Mouse (Mus musculus) cerebellum, adult 9-10 months (tissue): ENCODE results near the gene Ubn1.

Source experiments
- DNase-seq: peaks from one replicate; pipeline ENCODE4 v3.0.0; 2022

Ubn1 gene

DNA sequence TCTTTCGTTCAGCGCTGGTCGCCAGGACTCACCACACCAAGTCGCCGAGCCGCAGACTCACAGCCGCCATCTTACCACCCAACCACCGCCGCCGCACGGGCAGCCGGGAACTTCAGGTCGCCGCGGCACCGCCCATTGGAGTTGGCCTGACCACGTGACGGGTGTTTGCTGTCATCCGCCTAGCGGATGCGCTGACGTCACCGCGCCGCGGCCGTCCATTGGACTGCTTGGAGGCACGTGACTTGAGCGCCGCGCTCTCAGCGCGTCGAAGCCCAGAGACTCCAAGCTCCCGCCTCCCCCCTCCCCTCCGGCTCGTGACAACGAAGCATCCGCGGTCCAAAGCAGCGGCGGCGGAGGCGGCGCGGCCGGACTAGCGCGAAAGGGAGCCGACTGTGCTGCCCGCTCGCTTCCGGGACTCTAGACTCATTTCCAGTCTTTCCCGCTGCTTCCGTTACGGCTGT is at the start of gene Ubn1, which contains the start of gene Glyr1:
Gene Ubn1 (plus strand): TSS at position 284 of the 461 bp plus-strand sequence.
Gene Glyr1 (minus strand): TSS at position 90 of the 461 bp plus-strand sequence.
- peak; percentile 99 for DNase-seq

DNA sequence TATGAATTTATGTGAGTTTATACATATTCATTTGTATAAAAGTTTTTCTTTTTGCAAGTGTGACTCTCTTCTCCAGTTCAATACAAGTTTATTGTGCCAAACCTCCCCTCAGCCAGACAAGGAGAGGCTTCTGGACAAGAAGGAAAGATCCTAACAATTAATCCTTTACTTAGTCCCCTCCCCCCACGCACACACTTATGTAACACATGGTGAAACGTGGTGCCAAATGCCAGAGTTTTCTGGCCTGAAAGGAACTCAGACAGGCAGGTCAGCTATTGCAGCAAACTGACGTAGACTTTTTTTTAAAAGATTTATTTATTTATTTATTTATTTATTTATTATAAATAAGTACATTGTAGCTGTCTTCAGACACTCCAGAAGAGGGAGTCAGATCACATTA is 49.2 kb upstream of the Ubn1 start:
- no peak for DNase-seq

DNA sequence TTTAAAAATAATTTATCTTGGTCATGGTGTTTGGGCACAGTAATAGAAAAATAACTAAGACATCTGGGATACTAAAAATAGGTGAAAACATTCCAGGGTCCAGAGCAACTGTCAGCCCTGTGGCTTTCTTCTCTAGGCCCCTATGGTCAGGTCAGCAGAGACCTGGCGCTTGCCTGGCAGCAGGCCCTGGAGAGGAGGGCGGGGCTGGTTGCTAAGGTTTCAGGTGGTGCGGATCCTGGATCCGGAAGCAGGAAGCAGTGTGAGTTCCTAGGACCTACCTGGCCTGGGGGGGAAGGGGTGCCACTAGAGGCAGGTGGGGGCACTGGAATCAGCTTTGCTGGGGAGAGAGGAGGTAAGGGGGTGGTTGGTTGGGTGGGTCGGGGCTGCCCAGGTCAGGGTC is 42.8 kb upstream of the Ubn1 start, which contains the start of gene Smim22:
Gene Smim22 (plus strand): TSS at position 222 of the 400 bp plus-strand sequence.
- no peak for DNase-seq

DNA sequence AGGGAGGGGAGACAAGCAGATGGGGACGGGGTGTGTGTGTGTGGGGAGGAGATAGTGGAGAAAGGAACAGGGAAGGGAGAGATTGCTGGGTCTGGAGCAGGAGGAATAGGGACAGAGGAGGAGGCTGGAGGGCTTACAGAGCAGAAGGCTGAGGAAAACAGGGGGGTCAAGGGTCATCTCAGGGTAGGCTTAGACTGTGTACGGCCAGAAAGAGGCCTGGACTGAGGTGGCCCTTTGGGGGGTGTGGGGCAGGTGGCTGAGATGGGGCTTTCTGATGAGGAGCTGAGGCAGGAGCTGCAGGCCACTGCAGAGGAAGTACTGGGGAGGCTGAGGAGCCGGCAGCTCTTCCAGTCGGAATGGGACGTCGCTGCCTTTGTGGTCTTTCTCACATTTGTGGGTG is 42.4 kb upstream of the Ubn1 start:
- DNase-seq = no peak

DNA sequence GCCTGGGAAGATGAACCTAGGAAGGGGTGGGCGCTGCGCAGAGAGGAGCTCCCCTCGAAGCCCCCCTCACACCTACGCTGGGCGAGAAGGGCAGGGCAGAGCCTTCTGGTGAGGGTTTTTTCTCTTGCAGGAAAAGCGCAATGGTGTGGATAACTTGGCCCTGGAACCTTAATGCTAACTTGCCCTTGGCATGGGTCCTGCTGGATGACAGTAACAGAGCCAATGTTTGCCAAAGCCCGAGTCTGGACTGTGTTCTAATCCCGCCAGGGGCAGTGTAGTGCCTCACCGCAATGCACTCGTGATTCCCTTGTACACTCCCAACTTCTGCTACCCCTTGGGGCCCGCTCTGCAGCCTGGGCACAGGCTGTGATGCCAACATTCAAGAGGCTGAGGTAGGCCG is 41.8 kb upstream of the Ubn1 start:
- peak; percentile 19 for DNase-seq

DNA sequence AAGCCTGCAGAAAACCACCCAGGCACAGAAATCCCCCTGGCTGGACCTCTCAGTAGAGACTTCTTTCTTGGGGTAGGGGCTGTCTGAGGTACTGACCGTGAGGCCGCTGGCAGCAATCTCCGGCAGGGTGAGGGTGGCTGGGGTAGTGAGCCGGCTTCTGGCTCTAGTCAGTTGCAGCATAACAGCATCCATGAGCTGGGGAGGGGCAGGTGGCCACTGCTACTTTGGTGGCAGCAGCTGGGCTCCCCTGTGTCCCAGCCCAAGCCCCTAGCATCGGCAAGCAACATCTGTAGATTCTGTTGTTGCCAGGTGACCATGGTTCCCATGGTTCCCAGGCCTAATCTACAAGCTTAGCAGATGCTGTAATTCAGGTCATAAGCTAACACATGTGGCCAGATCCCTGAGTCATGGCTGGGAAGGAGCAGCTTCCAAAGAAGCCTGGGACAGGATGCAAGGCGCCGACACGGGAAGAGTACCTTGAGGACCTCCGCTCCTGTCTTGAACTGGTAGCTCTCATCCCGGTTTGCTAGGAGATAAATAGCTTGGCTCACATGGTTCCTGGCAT is 39.4 kb upstream of the Ubn1 start:
- DNase-seq = no peak

DNA sequence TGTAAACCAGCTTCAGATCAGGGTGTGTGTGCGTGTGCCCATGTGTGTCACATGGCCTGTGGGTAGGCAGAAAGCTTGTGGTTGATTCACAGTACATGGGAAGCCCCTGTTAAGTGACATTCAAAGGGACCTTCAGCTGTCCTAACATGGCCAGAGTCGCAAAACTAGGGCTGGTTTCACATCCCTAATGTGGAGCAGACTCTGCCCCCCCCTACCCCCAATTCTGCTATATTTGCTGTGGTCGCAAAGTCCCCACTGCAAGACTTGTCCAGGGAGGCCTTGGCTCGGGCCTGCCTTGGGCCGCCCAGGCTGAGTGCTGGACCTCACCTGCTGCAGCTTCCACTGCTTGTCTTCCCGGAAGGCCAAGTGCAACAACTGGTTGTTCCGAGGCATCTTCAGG is 38.6 kb upstream of the Ubn1 start:
- no peak for DNase-seq

DNA sequence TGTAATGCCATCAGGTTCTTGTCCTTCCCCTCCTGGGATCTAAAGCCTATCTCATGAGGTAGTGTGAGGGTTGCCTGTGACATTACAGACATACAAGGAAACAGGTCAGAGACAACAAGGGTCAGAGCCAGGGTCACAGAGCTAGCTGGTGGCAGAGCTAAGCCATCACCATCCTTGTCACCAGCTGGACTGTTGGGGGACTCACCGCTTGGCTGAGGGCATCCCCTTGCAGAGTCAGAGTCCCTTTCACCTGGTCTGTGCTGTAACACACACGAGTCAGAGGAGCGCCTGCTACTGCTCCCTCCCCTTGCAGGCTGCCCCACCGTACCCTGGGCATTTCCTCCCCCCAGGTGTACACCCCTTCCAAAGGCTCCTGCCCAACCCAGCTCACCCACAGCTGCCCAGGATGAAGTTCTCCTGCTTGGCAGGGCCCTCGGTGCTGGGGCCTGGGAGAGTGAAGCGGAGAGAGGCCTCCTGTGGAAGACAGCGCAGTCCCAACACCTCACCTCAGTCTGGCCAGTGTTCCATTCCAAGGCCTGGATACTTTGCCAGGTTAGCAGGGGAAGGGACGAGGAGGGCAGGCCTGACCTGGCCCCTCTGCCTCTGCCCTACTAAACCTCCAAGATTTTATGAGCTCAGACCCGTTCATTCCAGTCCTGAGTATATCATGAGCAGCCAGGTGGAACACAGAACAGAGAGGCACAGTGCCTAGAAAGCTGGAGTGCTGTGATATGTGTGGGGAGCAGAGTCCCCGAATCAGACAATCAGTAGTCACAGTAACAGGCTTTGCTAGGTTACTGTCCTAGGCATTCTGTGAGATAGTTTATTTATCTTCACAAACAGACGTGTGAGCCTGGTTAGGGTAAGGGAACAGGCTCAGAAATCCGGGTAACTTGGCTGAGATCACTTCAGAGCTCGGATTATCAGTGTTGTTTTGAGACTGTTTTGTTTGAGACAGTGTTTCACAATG is 37.5 kb upstream of the Ubn1 start:
- DNase-seq = peak; percentile 39

DNA sequence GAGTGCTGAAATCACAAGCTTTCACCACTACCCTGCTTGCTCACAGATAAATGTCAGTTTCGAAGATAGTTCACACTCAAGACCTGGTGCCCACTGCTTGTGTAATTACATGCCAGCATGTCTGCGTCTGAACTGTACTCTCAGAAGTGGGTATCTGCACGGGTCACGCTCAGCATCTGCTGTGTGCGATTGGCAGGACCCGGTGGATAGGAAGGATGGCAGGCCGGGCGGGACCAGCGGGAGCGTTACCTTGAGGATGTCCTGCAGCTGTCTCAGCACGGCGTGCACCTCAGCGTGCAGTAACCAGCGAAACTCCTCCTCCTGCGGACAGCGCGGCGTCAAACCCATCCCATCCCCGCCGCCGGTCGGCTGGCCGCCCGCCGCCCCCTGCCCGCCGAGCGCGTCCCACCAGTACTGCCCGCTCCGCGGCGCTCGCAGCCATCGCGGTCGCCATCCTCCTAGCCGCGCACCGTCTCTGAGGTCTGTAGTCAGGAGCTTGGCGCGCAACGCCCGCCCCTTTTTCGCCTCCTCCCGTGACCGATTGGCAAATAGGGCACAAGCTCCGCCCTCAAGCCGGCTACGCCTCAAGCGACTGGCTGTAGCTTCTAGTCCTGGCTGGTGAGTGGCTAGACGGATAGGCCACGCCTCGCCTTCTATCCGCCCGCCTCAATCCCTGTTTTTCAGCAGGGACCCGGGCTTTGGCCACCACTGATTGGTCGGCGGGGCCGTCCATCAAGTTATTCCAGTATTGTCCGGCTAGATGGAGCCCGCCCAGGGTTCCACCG is 36.6 kb upstream of the Ubn1 start, which contains the start of gene Rogdi:
Gene Rogdi (minus strand): TSS at position 500 of the 785 bp plus-strand sequence.
- peak; percentile 100 for DNase-seq

DNA sequence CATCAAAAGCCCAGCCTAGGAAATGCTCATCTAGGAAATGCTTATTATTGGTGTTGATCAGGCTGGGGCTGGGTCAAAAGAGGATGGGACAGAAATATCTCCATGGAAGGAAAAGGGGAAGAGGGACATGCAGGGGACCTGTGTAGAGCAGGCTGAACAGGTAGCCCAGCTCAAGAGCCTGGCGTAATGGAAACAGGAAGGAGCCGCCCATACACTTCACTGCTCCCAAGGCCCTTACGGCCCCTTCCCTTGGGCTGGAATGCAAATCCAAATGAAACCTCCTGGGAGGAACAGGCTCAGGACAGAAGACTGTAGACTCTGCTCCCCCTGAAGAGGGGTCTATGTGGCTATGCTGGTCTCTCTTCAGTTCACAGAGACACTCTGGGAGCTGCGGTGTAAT is 35.3 kb upstream of the Ubn1 start:
- peak; percentile 18 for DNase-seq

DNA sequence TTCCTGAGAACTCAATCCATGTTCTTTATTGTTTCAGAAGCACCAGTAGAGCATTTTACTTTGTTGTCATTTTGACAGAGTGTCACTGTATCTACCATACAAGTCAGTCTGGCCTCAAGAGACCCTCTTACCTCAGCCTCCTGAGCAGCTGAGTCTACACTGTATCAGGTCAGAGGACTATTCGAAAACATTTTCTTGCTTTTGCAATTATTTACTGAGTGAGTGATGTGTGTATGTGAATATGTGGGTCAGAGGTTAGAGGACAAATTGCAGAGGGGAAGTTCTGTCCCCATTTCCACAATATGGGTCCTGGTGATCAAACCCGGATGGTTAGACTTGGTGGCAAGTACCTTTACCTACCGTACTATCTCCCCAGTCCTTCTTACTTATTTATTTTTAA is 25.8 kb upstream of the Ubn1 start:
- DNase-seq = no peak

DNA sequence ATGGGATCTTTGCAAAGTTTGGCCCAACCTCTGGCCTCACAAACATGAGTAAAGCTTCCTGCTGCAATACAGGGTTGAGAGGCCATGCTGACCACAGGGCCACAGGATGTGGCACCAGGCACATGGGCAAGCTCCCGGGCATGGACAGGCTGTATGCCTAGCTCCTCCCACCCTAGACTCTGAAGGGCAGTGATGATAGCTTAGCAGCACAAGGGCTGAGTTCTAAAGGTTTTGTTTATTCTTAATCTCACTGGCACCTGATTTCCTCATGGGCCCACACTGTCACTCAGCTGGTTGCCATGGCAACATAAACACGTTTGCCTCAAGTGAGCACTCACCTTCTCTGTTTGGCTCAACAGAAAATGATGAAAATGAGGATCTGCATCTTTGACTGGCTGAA is 20.0 kb upstream of the Ubn1 start:
- DNase-seq = no peak

DNA sequence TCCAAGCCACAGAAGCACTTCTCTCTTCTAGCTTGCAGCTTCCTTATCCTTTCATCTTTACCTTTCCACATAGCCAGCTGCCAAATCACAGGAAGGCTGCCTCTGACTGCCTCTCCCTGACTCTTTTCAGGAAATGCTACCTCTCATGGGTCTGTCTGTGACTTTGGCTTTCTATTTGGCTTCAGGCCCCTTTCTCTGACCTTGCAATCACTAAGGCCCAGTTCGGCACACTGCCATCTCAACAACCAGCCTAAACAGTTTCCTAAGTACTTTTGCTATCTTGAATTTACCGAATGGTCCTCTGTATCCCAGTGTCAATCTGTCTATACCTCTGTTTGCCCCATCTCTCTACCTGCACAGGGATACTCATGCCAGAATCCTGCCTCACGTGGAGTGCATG is 14.3 kb upstream of the Ubn1 start:
- DNase-seq = no peak

DNA sequence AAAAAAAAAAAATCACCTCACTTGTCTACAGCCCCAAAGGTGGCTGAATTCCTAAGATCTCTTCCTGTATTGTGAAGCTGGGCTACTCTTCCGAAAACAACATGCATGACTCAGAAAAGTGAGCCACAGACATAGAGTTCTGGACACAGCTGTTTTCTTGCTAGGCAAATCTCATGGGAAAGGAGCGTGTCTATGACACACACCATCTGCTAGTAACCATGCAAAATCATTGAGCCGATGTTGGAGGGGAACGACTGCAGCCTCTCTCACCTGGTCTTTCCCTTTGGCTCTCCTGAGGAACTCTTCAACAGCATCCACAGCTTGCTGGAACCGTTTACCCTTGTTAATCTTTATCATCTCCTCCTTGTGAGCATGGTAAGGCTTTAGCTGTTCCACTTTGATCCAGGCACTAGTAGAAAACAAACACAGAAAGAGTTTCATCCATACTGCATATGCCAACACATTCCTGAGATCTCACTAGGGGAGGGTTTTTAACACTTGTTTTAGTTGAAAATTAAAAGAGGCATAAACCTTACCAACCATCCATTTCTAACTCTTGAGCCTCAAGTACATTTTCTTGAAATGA is 13.1 kb upstream of the Ubn1 start:
- no peak for DNase-seq

DNA sequence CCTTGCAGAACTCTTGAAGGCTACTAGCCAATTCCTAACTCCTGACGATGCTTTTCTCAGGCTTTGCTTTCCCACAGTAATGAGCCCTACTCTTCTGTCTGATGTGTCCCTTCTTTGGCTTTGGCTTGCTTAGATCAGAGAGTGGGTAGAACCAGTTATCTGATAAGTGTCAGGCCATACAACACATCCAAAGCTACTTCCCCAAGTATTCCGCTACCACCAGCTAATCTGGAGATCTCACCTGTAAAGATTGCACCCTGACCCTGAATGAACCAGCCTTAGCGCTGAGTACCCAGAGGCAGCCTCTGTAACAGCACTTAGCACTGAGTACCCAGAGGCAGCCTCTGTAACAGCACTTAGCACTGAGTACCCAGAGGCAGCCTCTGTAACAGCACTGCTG is 4.5 kb upstream of the Ubn1 start:
- no peak for DNase-seq

DNA sequence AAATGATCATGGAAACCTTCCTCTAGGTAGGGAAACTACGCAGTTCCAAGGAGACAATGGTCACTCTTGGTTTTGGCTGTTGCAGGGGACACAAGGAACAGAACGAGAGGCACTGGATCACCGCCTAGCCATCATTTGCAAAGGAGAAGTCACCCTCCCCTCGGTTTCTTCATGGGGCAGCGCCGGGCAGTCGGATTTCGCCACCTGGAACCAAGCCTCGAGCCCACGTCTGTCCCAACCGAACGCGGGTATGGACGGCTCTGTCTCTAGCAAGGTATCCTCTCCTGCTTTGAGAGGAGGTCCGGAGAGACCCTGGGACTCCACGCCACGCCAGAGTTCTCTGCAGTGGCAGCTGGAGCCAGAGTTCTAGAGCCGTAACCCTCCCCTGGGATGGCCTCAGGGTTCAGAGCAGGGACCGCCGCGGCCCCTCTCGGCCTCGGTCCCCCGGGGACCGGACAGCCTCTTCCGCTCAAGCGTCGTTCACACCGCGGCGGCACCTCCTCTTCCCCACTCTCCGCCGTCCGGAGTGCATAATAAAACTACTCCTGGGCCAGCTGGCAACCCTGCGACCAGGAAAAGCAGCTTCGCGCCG is 579 bp upstream of the Ubn1 start:
- no peak for DNase-seq

DNA sequence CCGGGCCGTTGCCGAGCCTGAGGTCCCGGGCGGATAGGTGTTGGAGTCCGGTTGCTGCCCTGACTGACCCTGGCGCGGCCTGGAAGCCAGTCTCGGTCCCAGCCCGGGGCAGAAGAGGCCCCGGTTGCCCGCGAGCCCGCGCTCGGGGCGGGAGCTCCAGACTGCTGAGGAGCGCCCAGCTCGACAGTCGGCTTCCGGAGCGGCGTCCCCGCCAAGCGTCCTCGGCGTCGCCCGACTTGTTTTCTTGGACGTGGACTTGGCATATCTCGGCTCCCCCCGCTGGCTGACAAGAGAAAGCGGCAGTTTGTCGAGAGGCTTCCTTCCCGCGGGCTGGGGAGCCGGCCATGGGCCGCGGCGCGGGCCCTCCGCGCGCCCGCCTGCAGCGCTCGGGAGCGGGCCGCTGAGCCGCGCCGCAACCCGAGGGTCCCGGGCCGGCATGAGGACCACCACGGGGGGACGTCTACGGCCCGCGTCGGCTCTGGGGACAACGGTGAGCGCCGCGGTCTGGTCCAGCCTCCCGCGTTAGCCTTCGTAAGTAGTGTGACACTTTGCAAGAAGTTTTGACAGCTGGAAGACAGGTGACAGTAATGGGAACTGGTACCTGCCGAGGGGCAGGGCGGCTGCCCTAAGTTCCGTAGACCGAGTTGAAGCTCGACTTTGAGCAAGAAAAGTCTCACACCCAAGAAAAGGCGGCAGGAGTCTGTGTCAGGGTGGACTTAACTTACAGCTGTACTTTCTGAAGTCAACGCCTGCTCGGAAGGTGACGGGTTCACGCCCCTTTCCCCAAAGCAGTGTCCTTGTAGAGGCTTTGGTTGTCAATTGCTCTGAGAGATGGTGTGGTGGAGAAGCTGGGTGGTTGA is 624 bp downstream of the Ubn1 start:
- DNase-seq = peak; percentile 78

DNA sequence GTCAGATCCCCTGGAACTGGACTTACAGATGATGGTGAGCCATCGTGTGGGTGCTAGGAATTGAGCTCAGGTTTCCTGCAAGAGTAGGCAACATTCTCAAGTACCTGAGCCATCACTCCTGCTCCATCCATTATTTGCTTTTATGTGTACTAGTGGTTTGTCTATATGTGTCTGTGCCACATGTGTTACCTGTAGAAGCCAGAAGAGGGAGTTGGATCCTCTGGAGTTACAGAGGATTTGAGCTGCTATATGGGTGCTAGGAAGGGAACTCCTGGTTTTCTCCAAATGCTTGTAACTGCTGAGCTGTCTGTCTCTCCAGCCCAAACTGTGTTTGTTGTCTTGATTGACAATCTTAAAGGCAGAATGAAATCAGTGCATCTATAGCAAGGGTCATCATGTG is 8.3 kb downstream of the Ubn1 start:
- DNase-seq = no peak

DNA sequence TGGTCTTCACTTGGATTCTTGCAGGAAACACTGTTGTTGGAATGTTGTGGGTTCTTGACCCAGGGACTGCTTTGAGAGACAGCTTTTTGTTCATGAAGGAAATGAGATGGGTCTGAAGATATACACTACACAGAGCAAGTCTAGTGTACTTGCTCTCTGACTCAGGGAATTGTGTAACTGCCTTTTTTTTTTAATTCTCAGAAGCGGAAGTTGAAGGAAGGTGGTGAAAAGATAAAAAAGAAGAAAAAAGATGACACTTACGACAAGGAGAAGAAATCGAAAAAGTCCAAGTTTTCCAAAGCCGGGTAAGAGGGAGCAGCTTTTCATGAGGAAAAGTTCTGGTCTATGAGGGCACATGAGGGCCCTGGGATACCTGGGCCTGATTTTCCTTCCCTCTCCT is 13.6 kb downstream of the Ubn1 start:
- no peak for DNase-seq

DNA sequence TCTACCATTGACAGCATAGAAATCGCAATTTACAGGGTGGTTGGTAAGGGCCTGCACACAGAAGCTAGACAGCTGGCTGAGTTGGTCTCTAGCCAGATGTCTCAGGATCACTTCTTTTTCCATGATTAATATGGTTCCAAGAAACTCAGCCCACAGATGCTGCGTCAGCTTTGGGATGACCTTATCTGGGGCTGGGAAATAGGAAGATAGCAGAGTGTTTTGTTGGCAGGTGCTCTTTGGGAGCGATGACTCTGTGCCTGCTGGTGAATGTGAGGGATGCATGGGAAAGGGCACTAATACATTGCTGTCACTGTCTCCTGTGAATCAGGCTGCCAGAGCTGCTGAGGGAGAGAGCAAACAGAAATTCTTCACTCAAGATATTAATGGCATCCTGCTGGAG is 20.5 kb downstream of the Ubn1 start:
- peak; percentile 46 for DNase-seq

DNA sequence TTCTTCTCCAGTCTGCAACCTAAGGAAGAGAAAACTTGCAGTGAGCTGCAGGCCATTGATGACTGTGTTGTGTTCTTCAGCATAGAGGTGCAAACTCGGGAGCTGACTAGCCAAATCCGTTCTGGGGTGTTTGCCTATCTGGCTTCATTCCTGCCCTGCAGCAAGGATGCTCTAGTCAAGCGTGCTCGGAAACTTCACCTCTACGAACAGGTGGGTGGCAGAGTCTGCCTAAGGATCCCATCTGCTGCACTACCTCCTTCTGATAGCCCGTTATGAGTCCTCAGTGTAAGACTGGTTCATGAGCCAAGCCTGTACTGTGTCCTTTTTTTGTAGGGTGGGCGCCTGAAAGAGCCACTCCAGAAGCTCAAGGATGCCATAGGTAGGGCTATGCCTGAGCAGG is 22.1 kb downstream of the Ubn1 start:
- DNase-seq = peak; percentile 20
